Mouse (Mus musculus): ENCODE results near the gene Slc4a7.
"Not testable (repeated sequence)": the region's sequence is repeated elsewhere in the genome, so short reads cannot be mapped to it uniquely, and the experiment has no call there.

The Slc4a7 gene

DNA sequence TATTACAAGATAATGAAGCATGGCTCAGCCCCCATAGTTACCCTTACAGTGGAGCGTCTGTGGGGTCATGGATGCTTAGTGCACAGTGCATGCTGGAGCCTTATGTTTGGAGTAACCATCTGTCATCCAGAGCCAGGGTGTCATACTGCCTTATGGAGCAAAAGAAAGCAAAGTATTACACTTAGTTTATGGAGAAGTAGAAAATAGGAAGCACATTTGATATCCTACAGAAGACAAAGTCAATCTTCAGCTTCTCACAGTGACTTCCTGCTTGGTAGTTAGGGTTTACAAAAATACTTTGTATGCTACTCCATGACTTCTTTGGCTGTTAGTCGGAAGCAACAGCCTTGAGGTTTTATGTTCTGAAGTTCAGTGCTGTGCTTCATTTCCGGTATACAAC lies 98.7 kb downstream of the Slc4a7 start:
- no peak for DNase-seq

DNA sequence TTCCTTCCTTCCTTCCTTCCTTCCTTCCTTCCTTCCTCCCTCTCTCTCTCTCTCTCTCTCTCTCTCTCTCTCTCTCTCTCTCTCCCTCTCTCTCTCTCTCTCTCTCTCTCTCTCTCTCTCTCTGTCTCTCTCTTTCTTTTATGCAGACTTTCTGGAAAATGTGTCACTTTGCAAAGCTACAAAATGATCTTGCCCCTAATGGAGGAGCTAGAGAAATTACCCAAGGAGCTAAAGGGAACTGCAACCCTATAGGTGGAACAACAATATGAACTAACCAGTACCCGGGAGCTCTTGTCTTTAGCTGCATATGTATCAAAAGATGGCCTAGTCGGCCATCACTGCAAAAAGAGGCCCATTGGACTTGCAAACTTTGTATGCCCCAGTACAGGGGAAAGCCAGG lies 101.0 kb downstream of the Slc4a7 start, which contains the start of gene Nek10:
Gene Nek10 (plus strand): TSS at position 301 of the 400 bp plus-strand sequence.
- DNase-seq, result not testable (repeated sequence)

DNA sequence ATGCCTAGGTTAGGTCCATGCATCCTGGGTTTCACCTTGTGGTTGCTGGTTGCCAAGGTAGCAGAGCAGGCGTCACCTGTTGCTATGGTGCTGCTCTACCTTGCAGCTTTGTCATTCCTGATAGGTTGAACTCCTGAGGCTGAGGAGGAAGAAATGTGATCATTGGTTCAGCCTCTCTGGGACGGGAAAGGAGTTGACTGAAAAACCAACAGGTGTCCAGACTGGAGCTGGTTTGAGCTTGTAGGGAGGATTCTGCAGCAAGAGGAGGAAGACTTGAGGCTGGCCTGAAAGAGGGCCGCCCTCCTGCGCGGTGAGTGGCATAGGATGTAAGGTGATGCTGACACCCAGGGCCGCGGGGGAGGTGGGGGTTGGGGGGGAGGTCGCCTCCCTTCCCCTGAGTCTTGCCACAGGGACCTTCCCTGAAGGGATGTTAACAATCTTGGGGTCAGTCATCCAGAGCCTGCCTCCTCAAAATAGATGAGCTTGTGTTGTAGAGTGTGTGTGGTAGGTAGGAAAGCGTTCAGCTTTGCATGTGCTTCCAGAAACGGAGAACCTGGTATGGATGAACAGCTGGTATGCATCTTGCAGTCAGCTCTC lies 101.9 kb downstream of the Slc4a7 start:
- no peak for DNase-seq

DNA sequence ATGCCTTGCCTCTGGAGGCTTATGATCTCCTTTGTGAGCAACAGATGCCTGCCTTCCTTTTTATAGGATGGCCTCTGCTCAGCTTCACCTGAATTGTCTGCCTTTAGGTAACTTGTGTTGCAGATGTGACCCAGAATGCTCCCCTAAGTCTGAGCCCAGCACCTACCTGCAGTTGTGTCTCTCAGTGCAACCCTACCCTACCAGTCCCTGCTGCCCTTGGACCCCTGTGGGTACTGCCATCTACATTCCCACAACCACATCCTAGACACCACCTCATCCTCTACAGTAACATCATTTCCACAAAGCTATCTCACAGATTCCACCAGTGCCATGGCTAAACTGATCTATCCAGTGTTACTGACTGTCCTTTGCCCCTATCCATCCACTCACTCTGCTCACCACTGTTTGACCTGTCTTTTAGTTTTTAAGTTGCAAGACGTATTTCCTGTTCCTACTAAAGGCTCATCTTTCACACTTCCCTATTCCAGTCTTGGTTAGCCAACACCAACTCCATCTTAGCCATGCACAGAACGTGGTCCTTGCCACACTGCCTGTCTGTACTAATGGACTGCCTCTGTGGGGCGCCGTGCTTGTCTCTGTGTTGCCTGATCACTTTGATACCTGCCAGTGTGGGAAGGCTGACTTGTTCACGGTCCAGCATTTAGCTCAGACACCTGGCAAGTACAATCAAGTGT lies 102.6 kb downstream of the Slc4a7 start:
- DNase-seq, result no peak

DNA sequence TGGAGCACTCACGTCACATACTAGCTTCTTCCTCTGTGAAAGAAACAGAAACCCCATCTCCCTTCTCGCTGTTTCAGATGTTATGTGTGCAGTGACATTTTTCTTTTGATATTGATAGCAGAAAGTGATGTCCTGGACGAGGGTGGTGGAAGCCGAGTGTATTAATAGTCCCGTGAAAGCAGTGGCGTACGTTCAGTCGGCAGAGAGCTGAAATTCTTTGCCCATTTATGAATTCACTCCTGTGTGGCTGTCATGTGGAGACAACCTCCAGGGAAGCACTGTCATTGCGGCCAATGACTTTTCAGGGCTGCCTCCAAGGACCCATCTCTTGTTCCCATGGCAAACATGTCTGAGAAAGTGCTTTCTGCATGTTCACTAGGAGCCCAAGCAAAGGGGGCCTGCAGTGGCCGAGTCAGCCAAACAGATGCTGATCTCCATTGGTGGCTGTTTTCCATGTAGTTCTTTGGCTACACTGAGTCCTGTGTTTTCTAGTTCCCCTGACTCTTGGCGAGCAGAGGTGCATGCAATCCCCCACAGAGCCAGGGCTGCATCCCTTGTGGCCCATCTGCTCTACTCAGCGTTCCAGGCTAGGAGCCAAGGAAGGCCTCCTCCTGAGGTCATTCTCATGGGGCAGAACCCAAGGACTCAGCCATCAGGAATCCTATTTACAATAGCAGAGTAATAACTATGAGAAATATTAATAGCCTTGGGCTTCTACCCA lies 130.6 kb downstream of the Slc4a7 start:
- no peak for DNase-seq

DNA sequence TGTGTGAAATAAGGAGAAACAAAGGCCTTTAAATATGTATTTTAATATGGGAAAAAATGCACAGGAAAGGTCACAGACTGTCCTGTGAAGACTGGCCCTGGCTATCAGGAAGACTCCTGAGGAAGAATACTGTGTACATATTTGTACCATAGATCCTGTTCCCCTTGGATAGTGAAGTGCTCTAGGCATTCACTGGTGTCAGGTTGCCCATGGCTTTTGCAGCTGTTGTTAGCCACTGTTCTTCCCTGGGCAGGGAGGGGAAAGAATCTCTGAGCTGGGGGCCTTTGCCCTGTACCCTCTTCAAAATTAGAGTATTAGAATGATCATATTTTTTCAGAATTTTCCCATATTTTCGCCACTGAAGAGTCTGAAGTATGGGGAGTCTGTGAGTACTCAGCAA lies 131.4 kb downstream of the Slc4a7 start:
- DNase-seq, result no peak

DNA sequence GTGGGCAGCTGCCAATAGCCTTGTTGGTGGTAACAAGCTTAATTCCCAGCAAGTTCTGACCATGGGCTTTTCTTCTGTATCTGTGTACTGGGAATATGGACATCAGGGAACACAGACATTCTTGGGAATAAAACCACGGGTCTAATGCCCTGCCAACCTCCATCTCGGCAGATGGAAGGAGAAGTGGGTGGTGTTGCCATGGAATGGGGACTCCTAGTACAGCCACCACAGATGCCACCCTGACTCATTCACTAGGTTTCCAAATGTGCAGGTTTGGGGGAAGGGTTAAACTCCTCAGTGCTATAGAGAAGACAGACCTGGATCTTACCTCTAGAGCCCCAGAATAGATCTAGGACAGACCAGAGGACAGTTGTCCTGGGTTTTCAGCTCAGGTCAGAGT lies 132.2 kb downstream of the Slc4a7 start:
- DNase-seq, result no peak

DNA sequence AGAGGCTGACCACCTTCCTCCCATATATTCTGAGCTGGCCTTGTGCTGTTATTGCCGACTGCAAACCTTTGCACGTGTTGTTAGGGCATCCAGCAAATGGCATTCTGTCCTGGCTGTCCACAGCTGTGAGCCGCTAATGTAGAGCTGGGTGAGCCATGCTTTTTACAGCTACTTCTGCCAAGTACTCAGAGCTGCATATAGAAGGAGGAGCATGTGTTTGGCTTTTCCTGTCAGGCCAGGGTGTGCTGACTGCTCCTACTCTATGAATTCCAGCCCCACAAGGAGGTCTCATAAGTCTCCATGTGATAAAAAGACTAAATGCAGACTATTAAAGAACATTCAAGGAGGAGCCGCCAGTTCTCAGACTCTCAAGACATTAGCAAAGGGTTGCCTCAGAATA lies 135.5 kb downstream of the Slc4a7 start:
- no peak for DNase-seq

DNA sequence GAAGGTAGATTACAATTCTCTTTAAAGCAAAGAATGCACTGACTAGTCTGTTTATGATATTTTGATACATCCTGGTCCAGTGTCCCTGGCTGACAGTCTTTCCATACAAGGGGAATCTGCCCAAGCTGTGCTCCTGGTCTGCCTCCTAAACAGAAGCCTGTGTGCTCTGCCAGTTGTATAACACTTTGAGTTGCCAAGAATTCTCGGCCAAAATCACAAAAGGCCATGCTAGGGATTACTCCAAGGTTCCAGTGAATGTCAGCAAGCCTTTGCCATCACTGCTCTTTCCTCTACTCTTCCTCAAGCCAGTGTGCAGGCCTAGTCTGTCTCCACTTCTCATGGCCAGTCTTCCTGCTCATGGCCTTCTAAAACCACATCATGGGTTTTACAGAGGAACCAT lies 136.0 kb downstream of the Slc4a7 start:
- DNase-seq, result no peak

DNA sequence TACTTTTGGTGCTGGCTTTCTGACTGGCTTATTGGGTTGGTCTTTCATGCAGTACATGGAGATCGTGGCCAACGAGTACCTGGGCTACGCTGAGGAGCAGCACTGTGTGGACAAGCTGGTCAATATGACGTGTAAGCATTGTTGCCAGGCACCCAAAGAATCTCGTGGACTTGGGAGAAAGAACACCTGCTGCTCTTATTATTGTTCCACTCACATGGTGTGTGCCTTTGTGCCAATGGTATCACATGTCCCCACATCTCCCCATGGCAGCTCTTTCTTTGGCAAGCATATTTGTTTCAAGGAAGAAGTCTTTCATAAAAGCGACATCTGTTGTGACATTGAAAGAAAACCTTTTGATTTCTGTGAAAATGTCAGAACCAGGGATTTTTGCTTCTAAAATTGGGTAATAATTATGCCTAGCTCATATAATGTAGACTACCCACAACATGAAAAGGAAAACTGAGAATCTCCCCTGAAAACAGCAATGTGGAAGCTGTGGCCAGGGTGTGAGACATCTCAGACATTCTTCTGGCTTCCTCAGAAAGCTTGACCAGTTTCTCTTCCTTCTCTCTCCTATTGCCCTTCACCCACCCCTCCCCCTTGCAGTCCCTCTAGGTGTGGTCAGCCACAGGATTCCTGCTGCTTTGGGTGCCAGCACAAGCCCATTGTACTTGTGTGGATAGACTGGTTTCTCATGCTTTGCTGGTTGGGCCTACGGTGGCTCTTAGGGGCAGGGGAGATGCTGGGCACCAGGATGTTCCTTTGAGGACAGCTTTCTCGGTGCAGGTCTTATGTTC lies 140.9 kb downstream of the Slc4a7 start:
- no peak for DNase-seq
